Mouse (Mus musculus) heart, adult 2 months (tissue): ENCODE results near the gene Arid5a. TPM values are rescaled to one million over a fixed set of nuclear protein-coding genes. Genes with fewer than 3 reads are reported as not detected.

Experiments
- DNase-seq, 2 experiments: peaks; one replicate each; pipeline ENCODE4 v3.0.0; 2021
- H3K27ac ChIP-seq: fragments of 200-600 bp; 2 replicates; pipeline ENCODE4 v1.8.1; 2022
- H3K27me3 ChIP-seq: fragments of 200-500 bp; 2 replicates; pipeline ENCODE4 v1.6.1; 2012; ENCODE audit warnings: mild to moderate bottlenecking, low read length, inconsistent platforms, mixed read lengths; ENCODE audit not compliant: control insufficient read depth, insufficient read depth
- H3K36me3 ChIP-seq: fragments of 200-500 bp; 2 replicates; pipeline ENCODE4 v1.6.1; 2012; ENCODE audit warnings: low read length, inconsistent platforms; ENCODE audit not compliant: control insufficient read depth, insufficient read depth
- H3K4me1 ChIP-seq: fragments of 200-500 bp; 2 replicates; pipeline ENCODE4 v1.6.1; 2011; ENCODE audit warnings: low read length; ENCODE audit not compliant: control insufficient read depth, insufficient read depth
- H3K4me3 ChIP-seq: fragments of 200-600 bp; 2 replicates; pipeline ENCODE4 v1.8.1; 2022
- H3K79me2 ChIP-seq: fragments of 200-500 bp; replicated peaks from 2 replicates; pipeline ENCODE4 v1.6.1; 2012; ENCODE audit warnings: mild to moderate bottlenecking, inconsistent platforms, low read length, moderate library complexity, mixed read lengths; ENCODE audit not compliant: control insufficient read depth, insufficient read depth
- H3K9ac ChIP-seq: fragments of 200-500 bp; 2 replicates; pipeline ENCODE4 v1.6.1; 2012; ENCODE audit warnings: low read depth, mild to moderate bottlenecking, control low read depth, inconsistent platforms, low read length, mixed read lengths
- CTCF ChIP-seq: fragments of 200-600 bp; IDR thresholded peaks from 2 replicates; pipeline ENCODE4 v1.8.1; 2022; ENCODE audit warnings: antibody characterized with exemption, mild to moderate bottlenecking, moderate library complexity
- EP300 ChIP-seq: fragments of 200-500 bp; IDR thresholded peaks from 2 replicates; pipeline ENCODE4 v1.6.1; 2011; ENCODE audit warnings: low read depth, low read length, control low read depth; ENCODE audit not compliant: insufficient read depth
- POLR2A ChIP-seq: fragments of 200-500 bp; IDR thresholded peaks from 2 replicates; pipeline ENCODE4 v1.6.1; 2011; ENCODE audit warnings: mild to moderate bottlenecking, low read depth, low read length, control low read depth; ENCODE audit not compliant: insufficient read depth
- WGBS: fragments of 180-500 bp; shearing (Covaris S2); methylation state at CpG from one replicate; pipeline ENCODE4 v1.1.7; 2018; 5-methylcytosine and 5-hydroxymethylcytosine counted together
- intact Hi-C: fragments of 180-260 bp; cut with DNase I; formaldehyde crosslinking; loops from one replicate; pipeline ENCODE4 v1.15.1; 2025
- polyA plus RNA-seq: library from polyadenylated mRNA; depleted of rRNA; stranded (reverse); fragments of >200 nt; gene quantifications from 2 replicates; pipeline ENCODE4 v1.2.3, GENCODE M21; 2012
- total RNA-seq, 2 experiments: library from RNA; stranded (reverse); gene quantifications; 2 replicates each; pipeline ENCODE4 v1.2.3; 2021

The Arid5a gene
- total and polyA plus RNA-seq, 3 experiments, result 4.9 to 12.4 (median 10.2) TPM

DNA sequence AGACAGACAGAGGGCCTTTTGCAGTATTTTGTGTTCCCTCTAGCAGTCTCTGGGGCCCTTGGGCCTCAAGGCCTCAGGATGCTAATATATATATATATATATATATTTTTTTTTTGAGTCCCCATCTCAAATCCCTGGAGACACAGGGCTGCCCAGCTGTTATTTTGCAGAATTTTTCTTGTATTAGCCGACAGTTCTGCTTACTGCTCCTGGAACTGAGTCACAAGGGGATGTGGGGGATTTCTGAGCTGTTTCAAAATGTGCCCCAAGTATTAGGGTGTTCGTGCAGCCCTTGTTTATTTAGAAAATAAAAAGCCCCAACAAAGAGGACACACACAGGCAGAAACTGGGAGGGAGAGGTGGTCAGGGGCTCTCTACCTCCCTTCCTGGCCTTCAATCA lies 7.9 kb upstream of the Arid5a start:
- Histone ChIP-seq H3K27ac (no peak overlapping the region), H3K36me3 (no peaks in the 10 kb centered on the region), H3K4me1 (no peaks in the 10 kb centered on the region), H3K27me3 (no peaks in the 10 kb centered on the region), H3K9ac (no peak overlapping the region), H3K4me3 (no peak overlapping the region), H3K79me2 (no peaks in the 10 kb centered on the region)
- 72% methylated on average over 2 of the region's 2 CpGs for WGBS
- intact Hi-C loops, result no loop called here
- no peak for DNase-seq
- TF ChIP-seq POLR2A, result no peak
- no peak for TF ChIP-seq CTCF
- TF ChIP-seq EP300, result no peak

DNA sequence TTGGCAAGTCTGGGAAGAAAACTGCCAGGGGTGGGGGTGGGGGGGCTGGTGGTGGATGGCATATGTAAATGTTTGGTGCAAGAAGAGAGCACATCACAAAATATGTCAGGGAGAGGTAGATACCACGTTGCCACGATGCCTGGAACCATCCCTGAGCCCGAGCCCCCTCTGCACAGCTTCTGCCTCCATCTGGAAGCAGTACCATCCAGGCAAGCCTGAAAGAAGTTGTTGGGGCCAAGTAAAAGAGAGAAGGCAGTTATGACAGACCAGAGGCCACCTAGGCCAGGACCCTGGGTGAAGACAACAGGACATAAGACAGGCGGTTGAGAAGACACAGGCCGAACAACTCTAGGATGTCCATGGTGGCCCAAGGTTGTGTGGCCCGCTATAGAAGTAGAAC lies 7.0 kb upstream of the Arid5a start:
- 96% methylated on average over 6 of the region's 6 CpGs for whole genome bisulfite sequencing
- Histone ChIP-seq H3K27me3 (no peaks in the 10 kb centered on the region), H3K9ac (no peak overlapping the region), H3K4me3 (no peak overlapping the region), H3K27ac (no peak overlapping the region), H3K36me3 (no peaks in the 10 kb centered on the region), H3K4me1 (no peaks in the 10 kb centered on the region), H3K79me2 (no peaks in the 10 kb centered on the region)
- no peak for DNase-seq
- TF ChIP-seq EP300 (no peak), CTCF (no peak), POLR2A (no peak)
- intact Hi-C loops, result no loop called here

DNA sequence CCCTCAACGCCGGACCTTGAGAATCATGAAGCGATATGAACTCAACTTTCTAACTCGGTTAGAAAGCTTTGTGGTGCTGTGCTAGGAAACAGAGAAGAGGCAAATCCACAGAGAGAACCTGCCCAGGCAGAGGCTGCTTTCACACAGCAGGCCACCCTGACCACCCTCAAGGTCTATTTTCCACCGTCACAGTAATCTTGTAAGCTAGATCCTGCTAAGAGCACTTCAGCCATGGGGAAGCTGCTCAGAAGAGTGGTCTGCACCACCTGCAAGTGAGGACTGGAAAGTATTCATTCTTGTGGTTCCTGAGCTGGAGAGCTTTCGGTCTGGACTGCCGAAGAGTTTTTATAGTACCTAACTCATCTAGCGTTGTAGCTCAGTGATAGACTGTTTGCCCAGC lies 5.3 kb upstream of the Arid5a start:
- no peak overlapping the region for H3K9ac ChIP-seq

DNA sequence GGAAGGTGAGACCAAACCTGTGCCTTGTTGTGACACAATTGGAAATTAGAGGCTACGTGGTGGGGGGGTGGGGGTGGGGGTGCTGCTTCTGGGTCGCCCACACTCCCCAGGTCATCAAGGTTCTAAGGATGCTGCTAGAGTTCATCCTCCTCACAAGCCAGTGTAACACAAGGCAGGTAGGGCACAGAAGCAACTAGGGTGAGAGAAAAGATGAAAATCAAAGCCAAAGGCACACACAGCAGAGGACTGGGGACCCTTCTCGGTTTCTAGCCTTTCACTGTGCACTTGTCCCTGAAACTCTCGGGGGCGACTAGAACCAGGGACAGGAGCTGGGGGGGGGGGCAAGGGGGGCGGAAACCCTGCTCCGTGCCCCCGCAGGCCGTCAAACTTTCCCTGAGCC lies 4.6 kb upstream of the Arid5a start:
- no peak for DNase-seq
- intact Hi-C loops, result no loop called here
- Histone ChIP-seq H3K27ac (peak overlapping the region; percentile 82), H3K4me3 (peak overlapping the region; percentile 39), H3K27me3 (no peaks in the 10 kb centered on the region), H3K4me1 (no peaks in the 10 kb centered on the region), H3K36me3 (no peaks in the 10 kb centered on the region), H3K79me2 (no peaks in the 10 kb centered on the region), H3K9ac (peak overlapping the region; percentile 60)
- WGBS, result 22% methylated on average over 8 of the region's 9 CpGs
- TF ChIP-seq POLR2A (no peak), EP300 (no peak), CTCF (no peak)

More for the DNA sequence above, 5.3 kb upstream of the Arid5a start:
- WGBS, result 73% methylated on average over 8 of the region's 8 CpGs
- Histone ChIP-seq H3K4me1 (no peaks in the 10 kb centered on the region), H3K36me3 (no peaks in the 10 kb centered on the region), H3K79me2 (no peaks in the 10 kb centered on the region), H3K27me3 (no peaks in the 10 kb centered on the region), H3K27ac (no peak overlapping the region), H3K4me3 (no peak overlapping the region)
- TF ChIP-seq CTCF, result no peak
- no peak for TF ChIP-seq POLR2A
- TF ChIP-seq EP300, result no peak
- intact Hi-C loops, result no loop called here
- no peak for DNase-seq

DNA sequence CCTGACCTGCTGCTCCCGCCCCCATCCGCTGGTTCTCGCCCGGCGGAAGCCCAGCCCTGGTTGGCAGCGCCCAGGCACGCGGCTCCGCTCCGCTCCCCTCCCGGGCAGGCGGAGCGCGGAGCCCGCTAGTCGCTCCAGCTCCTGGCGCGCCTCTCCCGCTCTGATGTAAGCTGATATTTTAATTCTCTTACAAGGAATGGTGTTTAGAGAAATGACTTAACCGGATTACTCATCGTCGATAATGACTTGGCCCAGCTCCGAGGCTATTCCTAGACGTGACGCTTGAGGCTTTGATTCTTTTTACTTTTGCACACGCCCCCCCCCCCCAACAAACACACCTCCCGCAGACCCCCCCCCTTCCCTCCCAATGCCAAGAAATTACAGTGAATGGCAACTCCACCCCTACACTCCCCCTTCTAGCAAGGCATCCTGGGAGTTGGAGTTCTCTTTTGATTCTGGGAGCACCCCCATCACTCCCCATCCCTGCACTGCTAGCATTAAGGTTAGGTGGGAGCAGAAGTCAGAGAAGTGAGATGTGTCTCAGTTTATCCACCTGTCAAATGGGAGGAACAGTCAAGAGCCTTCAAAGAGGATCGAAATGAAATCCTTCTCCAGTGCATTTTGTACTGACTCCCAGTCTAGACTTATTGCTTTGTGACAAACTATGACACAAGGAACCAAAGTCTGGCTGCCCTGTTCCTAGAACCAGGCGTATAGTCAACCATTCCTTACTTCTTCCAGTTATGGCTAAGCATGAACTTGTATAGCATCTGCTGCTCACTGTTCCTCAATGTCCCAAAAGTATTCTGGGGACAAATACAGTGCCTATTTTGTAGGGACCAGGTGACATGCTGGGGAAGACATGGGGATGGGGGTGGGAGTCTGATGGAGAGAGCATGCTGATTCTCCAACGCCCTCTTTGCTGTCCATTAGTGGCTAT lies 3.9 kb upstream of the Arid5a start:
- WGBS, result 8% methylated on average over 29 of the region's 30 CpGs
- no peaks in the 10 kb centered on the region for H3K36me3 ChIP-seq
- H3K4me3 ChIP-seq, result peak overlapping the region; percentile 39
- no peaks in the 10 kb centered on the region for H3K27me3 ChIP-seq
- intact Hi-C loops, result no loop called here
- no peaks in the 10 kb centered on the region for H3K79me2 ChIP-seq
- DNase-seq, result peak; percentile 80 to 90
- peaks cover 2% of the 10 kb centered on the region for H3K4me1 ChIP-seq
- TF ChIP-seq CTCF (no peak), EP300 (no peak), POLR2A (no peak)
- H3K27ac ChIP-seq, result peak overlapping the region; percentile 86
- H3K9ac ChIP-seq, result peak overlapping the region; percentile 60

DNA sequence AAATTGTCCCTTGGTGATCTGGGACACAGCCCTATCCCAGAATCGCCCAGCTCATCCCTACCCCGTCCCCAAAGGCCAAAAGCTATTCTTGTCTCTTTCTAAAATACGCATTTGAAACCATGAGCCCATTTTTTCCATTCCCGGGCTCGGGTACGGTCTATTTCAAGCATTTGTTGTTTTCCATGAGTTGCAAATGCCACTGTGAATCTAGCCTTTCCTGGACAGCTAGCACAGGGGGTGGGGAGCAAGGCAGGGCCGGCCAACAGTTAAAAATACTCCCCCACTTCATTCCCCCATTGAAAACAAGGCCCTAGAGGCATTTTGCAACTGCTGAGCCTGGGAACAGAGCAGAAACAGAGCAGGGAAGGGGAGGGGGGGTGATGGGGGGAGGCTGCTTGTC lies 2.8 kb upstream of the Arid5a start:
- peak; percentile 50 to 65 for DNase-seq
- Histone ChIP-seq H3K4me3 (no peak overlapping the region), H3K27me3 (no peaks in the 10 kb centered on the region), H3K4me1 (peaks cover 7% of the 10 kb centered on the region), H3K36me3 (no peaks in the 10 kb centered on the region), H3K9ac (no peak overlapping the region), H3K79me2 (no peaks in the 10 kb centered on the region; the same call in 1 of the 2 replicates), H3K27ac (peak overlapping the region; percentile 86)
- no peak for TF ChIP-seq CTCF
- no peak for TF ChIP-seq EP300
- no peak for TF ChIP-seq POLR2A
- WGBS, result 10% methylated on average over 7 of the region's 7 CpGs
- intact Hi-C loops, result loop anchor here (5.0 kb wide), 1 partner anchor 168 kb away; the partner anchor contains the start of gene Cnnm4
